Mouse (Mus musculus): ENCODE measurements at regions not wholly inside any gene's neighbourhood (a gene's known extent, or its start where the extent isn't known, plus 50 kb on each side); places are given as distances from the start of the nearest gene placed in this dataset.

- no peak overlapping the region for H3K4me2 ChIP-seq (ENCODE audit: low read depth, low read length, severe bottlenecking)
- no peaks in the 10 kb centered on the region for H3K27me3 ChIP-seq (ENCODE audit: control insufficient read depth, insufficient read depth, low read length)
- no peak overlapping the region for H3K27ac ChIP-seq (ENCODE audit: low read depth, low read length)
- no peak overlapping the region for H3K9ac ChIP-seq (ENCODE audit: low read length)
- H3K4me3 ChIP-seq (ENCODE audit: low read depth, low read length) = no peak overlapping the region
- no peaks in the 10 kb centered on the region for H3K4me1 ChIP-seq (replicated peaks; ENCODE audit: control insufficient read depth, insufficient read depth, low read length)
- 89% methylated on average over 5 of the region's 5 CpGs for WGBS
- H3K36me3 ChIP-seq (ENCODE audit: control insufficient read depth, insufficient read depth, low read length) = no peaks in the 10 kb centered on the region
- H3K9me3 ChIP-seq (ENCODE audit: control insufficient read depth, low read length) = no peaks in the 10 kb centered on the region
- ATAC-seq (replicated peaks; ENCODE audit: low FRiP score) (no peak), DNase-seq (ENCODE audit: low spot score) (no peak)
Measured at GRCm38 (mm10) chr12:9357856-9358255, 212.1 kb upstream of the Osr1 start.

GRCm38 (mm10) chr12:9358872-9359271 is 211.0 kb upstream of the Osr1 start:
- no peak overlapping the region for H3K4me2 ChIP-seq (ENCODE audit: low read depth, low read length, severe bottlenecking)
- no peak overlapping the region for H3K4me3 ChIP-seq (ENCODE audit: low read depth, low read length)
- H3K9ac ChIP-seq (ENCODE audit: low read length) = no peak overlapping the region
- WGBS = 47% methylated on average over 8 of the region's 8 CpGs
- no peaks in the 10 kb centered on the region for H3K27me3 ChIP-seq (ENCODE audit: control insufficient read depth, insufficient read depth, low read length)
- no peaks in the 10 kb centered on the region for H3K9me3 ChIP-seq (ENCODE audit: control insufficient read depth, low read length)
- no peak overlapping the region for H3K27ac ChIP-seq (ENCODE audit: low read depth, low read length)
- no peaks in the 10 kb centered on the region for H3K4me1 ChIP-seq (replicated peaks; ENCODE audit: control insufficient read depth, insufficient read depth, low read length)
- H3K36me3 ChIP-seq (ENCODE audit: control insufficient read depth, insufficient read depth, low read length) = no peaks in the 10 kb centered on the region
- no peak for DNase-seq (ENCODE audit: low spot score)
- ATAC-seq (replicated peaks; ENCODE audit: low FRiP score) = no peak

DNA sequence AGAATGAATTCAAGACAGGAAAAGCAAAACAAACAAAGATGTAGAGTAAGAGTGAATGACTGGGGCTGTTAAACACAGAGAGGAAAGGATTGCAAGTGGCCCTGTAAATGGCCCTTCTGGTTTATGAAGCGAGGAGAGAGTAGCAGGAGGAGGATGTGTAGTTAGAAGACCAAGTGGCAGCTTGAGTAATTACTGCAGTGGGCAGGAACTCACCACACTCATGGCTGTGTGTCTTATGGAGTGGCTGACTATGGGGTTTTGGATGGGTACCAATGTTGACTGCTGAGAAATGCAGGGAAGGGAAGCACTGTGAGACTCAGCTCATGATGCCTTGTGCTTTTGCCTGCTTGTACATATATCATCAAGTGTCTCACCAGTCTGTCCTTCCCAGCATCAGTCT is 204.0 kb upstream of the Osr1 start:
- Histone ChIP-seq H3K27me3 (ENCODE audit: control insufficient read depth, insufficient read depth, low read length) (no peaks in the 10 kb centered on the region), H3K27ac (ENCODE audit: low read depth, low read length) (no peak overlapping the region), H3K9ac (ENCODE audit: low read length) (no peak overlapping the region), H3K4me2 (ENCODE audit: low read depth, low read length, severe bottlenecking) (no peak overlapping the region), H3K9me3 (ENCODE audit: control insufficient read depth, low read length) (no peaks in the 10 kb centered on the region), H3K36me3 (ENCODE audit: control insufficient read depth, insufficient read depth, low read length) (no peaks in the 10 kb centered on the region), H3K4me1 (replicated peaks; ENCODE audit: control insufficient read depth, insufficient read depth, low read length) (no peaks in the 10 kb centered on the region), H3K4me3 (ENCODE audit: low read depth, low read length) (no peak overlapping the region)
- 87% methylated on average over 1 of the region's 1 CpGs for WGBS
- DNase-seq (ENCODE audit: low spot score) (no peak), ATAC-seq (replicated peaks; ENCODE audit: low FRiP score) (no peak)

DNA sequence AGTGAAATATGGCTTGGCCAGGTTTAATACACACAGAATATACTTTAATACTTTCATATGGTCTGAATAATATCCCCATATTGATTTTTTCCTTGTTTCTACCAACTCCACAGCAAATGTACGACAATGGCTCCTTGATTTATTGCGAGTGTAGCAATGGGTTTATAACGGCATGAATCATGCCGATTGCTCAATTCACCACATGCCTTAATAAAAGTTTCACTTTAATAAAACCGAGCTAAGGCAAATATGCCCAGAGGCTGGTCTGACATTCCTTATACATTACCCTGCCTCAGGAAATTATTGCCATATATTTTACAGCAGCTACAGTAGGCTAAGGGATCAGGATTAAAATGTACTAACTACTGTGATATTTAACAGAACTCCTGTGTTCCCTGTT is 201.2 kb upstream of the Osr1 start:
- H3K4me2 ChIP-seq (ENCODE audit: low read depth, low read length, severe bottlenecking) = no peak overlapping the region
- DNase-seq (ENCODE audit: low spot score) (no peak), ATAC-seq (replicated peaks; ENCODE audit: low FRiP score) (no peak)
- no peaks in the 10 kb centered on the region for H3K4me1 ChIP-seq (replicated peaks; ENCODE audit: control insufficient read depth, insufficient read depth, low read length)
- no peak overlapping the region for H3K27ac ChIP-seq (ENCODE audit: low read depth, low read length)
- WGBS = 91% methylated on average over 5 of the region's 5 CpGs
- H3K36me3 ChIP-seq (ENCODE audit: control insufficient read depth, insufficient read depth, low read length) = no peaks in the 10 kb centered on the region
- H3K9ac ChIP-seq (ENCODE audit: low read length) = no peak overlapping the region
- no peaks in the 10 kb centered on the region for H3K9me3 ChIP-seq (ENCODE audit: control insufficient read depth, low read length)
- no peak overlapping the region for H3K4me3 ChIP-seq (ENCODE audit: low read depth, low read length)
- H3K27me3 ChIP-seq (ENCODE audit: control insufficient read depth, insufficient read depth, low read length) = no peaks in the 10 kb centered on the region

DNA sequence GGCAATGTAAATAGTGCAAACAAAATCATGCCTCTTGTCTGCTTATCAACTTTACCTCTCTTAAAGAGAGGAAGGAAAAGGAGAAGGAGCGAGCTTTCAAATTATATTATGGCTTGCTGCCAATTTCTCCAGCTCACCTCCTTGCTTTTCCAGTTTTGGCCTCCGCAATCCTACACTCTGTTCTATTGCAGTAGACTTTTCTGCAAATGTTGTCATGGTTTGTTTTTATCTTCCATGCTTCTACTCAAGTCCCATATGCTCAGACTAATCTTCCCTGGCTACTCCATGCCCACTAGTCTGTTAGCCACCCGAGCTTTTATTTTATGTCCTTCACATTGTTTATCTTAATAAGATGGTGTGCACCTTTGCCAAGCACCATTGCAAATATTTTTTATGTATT is 168.0 kb upstream of the Osr1 start:
- DNase-seq (ENCODE audit: low spot score) = no peak
- H3K4me2 ChIP-seq (ENCODE audit: low read depth, low read length, severe bottlenecking) = no peak overlapping the region
- H3K36me3 ChIP-seq (ENCODE audit: control insufficient read depth, insufficient read depth, low read length) = no peaks in the 10 kb centered on the region
- 89% methylated on average over 3 of the region's 3 CpGs for WGBS
- H3K9ac ChIP-seq (ENCODE audit: low read length) = no peak overlapping the region
- no peak overlapping the region for H3K27ac ChIP-seq (ENCODE audit: low read depth, low read length)
- H3K27me3 ChIP-seq (ENCODE audit: control insufficient read depth, insufficient read depth, low read length) = no peaks in the 10 kb centered on the region
- H3K9me3 ChIP-seq (ENCODE audit: control insufficient read depth, low read length) = no peaks in the 10 kb centered on the region
- no peaks in the 10 kb centered on the region for H3K4me1 ChIP-seq (replicated peaks; ENCODE audit: control insufficient read depth, insufficient read depth, low read length)
- H3K4me3 ChIP-seq (ENCODE audit: low read depth, low read length) = no peak overlapping the region
- no peak for ATAC-seq (replicated peaks; ENCODE audit: low FRiP score)

DNA sequence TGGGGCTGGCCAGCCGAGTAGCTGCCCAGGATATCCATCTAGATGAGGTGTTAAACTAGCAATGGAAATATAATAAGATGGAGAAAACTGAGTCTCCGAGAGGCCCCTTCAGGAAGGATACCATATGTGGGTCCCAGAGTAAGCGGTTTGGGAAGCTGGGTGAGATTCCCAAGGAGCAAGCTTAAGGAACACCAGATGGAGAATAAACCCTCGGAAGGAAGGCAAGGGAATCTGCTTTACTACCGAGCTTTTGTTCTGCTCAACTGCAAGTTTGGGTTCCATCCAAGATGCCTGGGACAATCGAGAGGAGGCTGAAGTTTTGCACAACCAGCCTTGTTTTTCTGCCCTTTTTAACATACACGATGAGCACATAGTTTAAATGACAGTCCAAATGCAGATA is 164.9 kb upstream of the Osr1 start:
- Histone ChIP-seq H3K27me3 (ENCODE audit: control insufficient read depth, insufficient read depth, low read length) (no peaks in the 10 kb centered on the region), H3K36me3 (ENCODE audit: control insufficient read depth, insufficient read depth, low read length) (no peaks in the 10 kb centered on the region), H3K27ac (ENCODE audit: low read depth, low read length) (no peak overlapping the region), H3K9ac (ENCODE audit: low read length) (no peak overlapping the region), H3K4me2 (ENCODE audit: low read depth, low read length, severe bottlenecking) (no peak overlapping the region), H3K4me1 (replicated peaks; ENCODE audit: control insufficient read depth, insufficient read depth, low read length) (no peaks in the 10 kb centered on the region), H3K4me3 (ENCODE audit: low read depth, low read length) (no peak overlapping the region), H3K9me3 (ENCODE audit: control insufficient read depth, low read length) (no peaks in the 10 kb centered on the region)
- no peak for DNase-seq (ENCODE audit: low spot score)
- ATAC-seq (replicated peaks; ENCODE audit: low FRiP score) = no peak
- 71% methylated on average over 7 of the region's 7 CpGs for WGBS

DNA sequence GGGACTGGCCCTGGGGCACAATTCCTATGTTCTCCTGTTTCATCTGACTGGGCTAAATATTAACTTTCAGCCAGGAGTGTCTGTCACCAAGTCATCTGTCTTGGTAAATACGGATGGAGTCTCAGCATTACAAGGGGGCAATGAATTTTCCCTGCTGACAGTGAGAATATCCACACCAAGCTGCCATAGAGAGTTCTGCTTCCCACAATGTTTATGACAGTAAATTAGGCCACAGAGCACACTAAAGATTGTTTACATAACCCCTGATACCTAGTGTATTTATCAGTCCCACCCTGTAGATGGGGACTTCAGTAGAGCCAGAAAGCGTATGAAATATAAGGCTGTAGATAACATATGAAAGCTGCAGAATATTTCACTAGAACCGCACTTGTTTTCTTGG is 150.6 kb upstream of the Osr1 start:
- H3K9me3 ChIP-seq (ENCODE audit: control insufficient read depth, low read length) = no peaks in the 10 kb centered on the region
- H3K4me2 ChIP-seq (ENCODE audit: low read depth, low read length, severe bottlenecking) = no peak overlapping the region
- 82% methylated on average over 3 of the region's 3 CpGs for WGBS
- H3K27ac ChIP-seq (ENCODE audit: low read depth, low read length) = no peak overlapping the region
- no peaks in the 10 kb centered on the region for H3K27me3 ChIP-seq (ENCODE audit: control insufficient read depth, insufficient read depth, low read length)
- no peak overlapping the region for H3K4me3 ChIP-seq (ENCODE audit: low read depth, low read length)
- H3K36me3 ChIP-seq (ENCODE audit: control insufficient read depth, insufficient read depth, low read length) = no peaks in the 10 kb centered on the region
- DNase-seq (ENCODE audit: low spot score) = no peak
- no peak overlapping the region for H3K9ac ChIP-seq (ENCODE audit: low read length)
- no peaks in the 10 kb centered on the region for H3K4me1 ChIP-seq (replicated peaks; ENCODE audit: control insufficient read depth, insufficient read depth, low read length)
- ATAC-seq (replicated peaks; ENCODE audit: low FRiP score) = no peak

GRCm38 (mm10) chr12:9430656-9431055 is 139.3 kb upstream of the Osr1 start:
- WGBS = 81% methylated on average over 3 of the region's 3 CpGs
- no peak for ATAC-seq (replicated peaks; ENCODE audit: low FRiP score)

GRCm38 (mm10) chr12:9438575-9439161 is 131.2 kb upstream of the Osr1 start:
- Histone ChIP-seq H3K9me3 (ENCODE audit: control insufficient read depth, low read length) (no peaks in the 10 kb centered on the region), H3K36me3 (ENCODE audit: control insufficient read depth, insufficient read depth, low read length) (no peaks in the 10 kb centered on the region), H3K9ac (ENCODE audit: low read length) (no peak overlapping the region), H3K4me1 (replicated peaks; ENCODE audit: control insufficient read depth, insufficient read depth, low read length) (no peaks in the 10 kb centered on the region), H3K4me3 (ENCODE audit: low read depth, low read length) (no peak overlapping the region), H3K4me2 (ENCODE audit: low read depth, low read length, severe bottlenecking) (no peak overlapping the region), H3K27me3 (ENCODE audit: control insufficient read depth, insufficient read depth, low read length) (no peaks in the 10 kb centered on the region), H3K27ac (ENCODE audit: low read depth, low read length) (no peak overlapping the region)
- WGBS = 74% methylated on average over 9 of the region's 9 CpGs
- no peak for ATAC-seq (replicated peaks; ENCODE audit: low FRiP score)
- DNase-seq (ENCODE audit: low spot score) = no peak

More at GRCm38 (mm10) chr12:9430656-9431055, 139.3 kb upstream of the Osr1 start:
- no peak for DNase-seq (ENCODE audit: low spot score)
- Histone ChIP-seq H3K9ac (ENCODE audit: low read length) (no peak overlapping the region), H3K36me3 (ENCODE audit: control insufficient read depth, insufficient read depth, low read length) (no peaks in the 10 kb centered on the region), H3K4me2 (ENCODE audit: low read depth, low read length, severe bottlenecking) (no peak overlapping the region), H3K4me1 (replicated peaks; ENCODE audit: control insufficient read depth, insufficient read depth, low read length) (no peaks in the 10 kb centered on the region), H3K27ac (ENCODE audit: low read depth, low read length) (no peak overlapping the region), H3K27me3 (ENCODE audit: control insufficient read depth, insufficient read depth, low read length) (no peaks in the 10 kb centered on the region), H3K9me3 (ENCODE audit: control insufficient read depth, low read length) (no peaks in the 10 kb centered on the region), H3K4me3 (ENCODE audit: low read depth, low read length) (no peak overlapping the region)
